Mouse (Mus musculus): ENCODE measurements around the gene Srsf5. TPM values are rescaled to one million over a fixed set of nuclear protein-coding genes. Genes with fewer than 3 reads are reported as not detected.

Gene Srsf5
- polyA plus RNA-seq, 1 experiment from 2014 or later: 479 TPM

GRCm38 (mm10) chr12:80952526-80952925 lies 7.2 kb downstream of the Srsf5 start:
- no peak for ATAC-seq (ENCODE audit: low FRiP score)
- Histone ChIP-seq H3K4me2 (no peak overlapping the region), H3K36me3 (peaks cover 84% of the 10 kb centered on the region), H3K27ac (no peak overlapping the region), H3K27me3 (no peaks in the 10 kb centered on the region), H3K9me3 (no peaks in the 10 kb centered on the region), H3K4me1 (replicated peaks) (0 out of 2 replicates have a peak, but pooled peaks cover 17% of the 10 kb centered on the region), H3K4me3 (no peak overlapping the region), H3K9ac (no peak overlapping the region)
- WGBS: 98% methylated on average over 1 of the region's 1 CpGs

- H3K9me3 ChIP-seq: no peaks in the 10 kb centered on the region
- ATAC-seq (ENCODE audit: low FRiP score): no peak
- H3K27ac ChIP-seq: no peak overlapping the region
- H3K27me3 ChIP-seq: no peaks in the 10 kb centered on the region
- no peak overlapping the region for H3K4me3 ChIP-seq
- H3K4me1 ChIP-seq (replicated peaks): 0 out of 2 replicates have a peak, but pooled peaks cover 5% of the 10 kb centered on the region
- H3K36me3 ChIP-seq: peaks cover 84% of the 10 kb centered on the region
- 90% methylated on average over 3 of the region's 3 CpGs for WGBS
- no peak overlapping the region for H3K4me2 ChIP-seq
- H3K9ac ChIP-seq: no peak overlapping the region
These were observed 10.7 kb downstream of the Srsf5 start for GRCm38 (mm10) chr12:80956039-80956438.

- WGBS: 92% methylated on average over 4 of the region's 4 CpGs
- Histone ChIP-seq H3K36me3 (peaks cover 67% of the 10 kb centered on the region), H3K27ac (no peak overlapping the region), H3K9ac (no peak overlapping the region), H3K4me2 (no peak overlapping the region), H3K9me3 (no peaks in the 10 kb centered on the region), H3K27me3 (no peaks in the 10 kb centered on the region), H3K4me3 (no peak overlapping the region), H3K4me1 (replicated peaks) (0 out of 2 replicates have a peak, but pooled peaks cover 5% of the 10 kb centered on the region)
- ATAC-seq (ENCODE audit: low FRiP score): no peak
These were observed 12.7 kb downstream of the Srsf5 start for GRCm38 (mm10) chr12:80957961-80958360.

- ATAC-seq (ENCODE audit: low FRiP score): no peak
- no peaks in the 10 kb centered on the region for H3K27me3 ChIP-seq
These were observed 17.3 kb downstream of the Srsf5 start for GRCm38 (mm10) chr12:80962566-80962965.

GRCm38 (mm10) chr12:80966059-80966838 lies 20.9 kb downstream of the Srsf5 start:
- Histone ChIP-seq H3K36me3 (no peaks in the 10 kb centered on the region), H3K9me3 (no peaks in the 10 kb centered on the region), H3K9ac (no peak overlapping the region), H3K27ac (no peak overlapping the region), H3K27me3 (no peaks in the 10 kb centered on the region), H3K4me1 (replicated peaks) (no peaks in the 10 kb centered on the region), H3K4me2 (no peak overlapping the region), H3K4me3 (no peak overlapping the region)
- WGBS: 82% methylated on average over 11 of the region's 11 CpGs
- no peak for ATAC-seq (ENCODE audit: low FRiP score)

More at GRCm38 (mm10) chr12:80962566-80962965, 17.3 kb downstream of the Srsf5 start:
- H3K4me3 ChIP-seq: no peak overlapping the region
- 85% methylated on average over 4 of the region's 4 CpGs for whole genome bisulfite sequencing
- no peaks in the 10 kb centered on the region for H3K9me3 ChIP-seq
- H3K4me2 ChIP-seq: no peak overlapping the region
- no peak overlapping the region for H3K27ac ChIP-seq
- H3K36me3 ChIP-seq: peaks cover 23% of the 10 kb centered on the region
- no peak overlapping the region for H3K9ac ChIP-seq
- H3K4me1 ChIP-seq (replicated peaks): no peaks in the 10 kb centered on the region

GRCm38 (mm10) chr12:80967918-80968317 lies 22.6 kb downstream of the Srsf5 start:
- Histone ChIP-seq H3K27ac (no peak overlapping the region), H3K9me3 (no peaks in the 10 kb centered on the region), H3K9ac (no peak overlapping the region), H3K4me2 (no peak overlapping the region), H3K4me1 (replicated peaks) (no peaks in the 10 kb centered on the region), H3K27me3 (no peaks in the 10 kb centered on the region), H3K36me3 (no peaks in the 10 kb centered on the region), H3K4me3 (no peak overlapping the region)
- 91% methylated on average over 9 of the region's 9 CpGs for WGBS
- no peak for ATAC-seq (ENCODE audit: low FRiP score)

- H3K4me1 ChIP-seq (replicated peaks): no peaks in the 10 kb centered on the region
- H3K27ac ChIP-seq: no peak within 1 kb of the TSS
- no peaks in the 10 kb centered on the region for H3K27me3 ChIP-seq
- 93% methylated on average over 5 of the region's 5 CpGs for WGBS
- no peak within 1 kb of the TSS for H3K4me3 ChIP-seq
- no peak within 1 kb of the TSS for H3K9ac ChIP-seq
- H3K4me2 ChIP-seq: no peak within 1 kb of the TSS
- no peak for ATAC-seq (ENCODE audit: low FRiP score)
- H3K36me3 ChIP-seq: no peaks in the 10 kb centered on the region
- no peaks in the 10 kb centered on the region for H3K9me3 ChIP-seq
These were observed 23.3 kb downstream of the Srsf5 start, which contains the start of gene Slc10a1 for GRCm38 (mm10) chr12:80968605-80969004. Slc10a1 (minus strand) TSS chr12:80968705.

GRCm38 (mm10) chr12:80970181-80970705 lies 24.9 kb downstream of the Srsf5 start:
- Histone ChIP-seq H3K36me3 (no peaks in the 10 kb centered on the region), H3K4me3 (no peak overlapping the region), H3K4me1 (replicated peaks) (no peaks in the 10 kb centered on the region), H3K4me2 (no peak overlapping the region), H3K9ac (no peak overlapping the region), H3K27me3 (no peaks in the 10 kb centered on the region), H3K9me3 (no peaks in the 10 kb centered on the region), H3K27ac (no peak overlapping the region)
- WGBS: 70% methylated on average over 8 of the region's 8 CpGs
- ATAC-seq (ENCODE audit: low FRiP score): no peak

GRCm38 (mm10) chr12:80971756-80972155 lies 26.5 kb downstream of the Srsf5 start:
- Histone ChIP-seq H3K4me2 (no peak overlapping the region), H3K4me3 (no peak overlapping the region), H3K9ac (no peak overlapping the region), H3K27ac (no peak overlapping the region), H3K9me3 (no peaks in the 10 kb centered on the region), H3K36me3 (no peaks in the 10 kb centered on the region), H3K27me3 (no peaks in the 10 kb centered on the region), H3K4me1 (replicated peaks) (no peaks in the 10 kb centered on the region)
- WGBS: 32% methylated on average over 3 of the region's 3 CpGs
- ATAC-seq (ENCODE audit: low FRiP score): no peak

- Histone ChIP-seq H3K4me1 (replicated peaks) (no peaks in the 10 kb centered on the region), H3K27me3 (no peaks in the 10 kb centered on the region), H3K36me3 (no peaks in the 10 kb centered on the region), H3K9ac (no peak overlapping the region), H3K4me2 (no peak overlapping the region), H3K27ac (no peak overlapping the region), H3K4me3 (no peak overlapping the region), H3K9me3 (no peaks in the 10 kb centered on the region)
- WGBS: 85% methylated on average over 11 of the region's 11 CpGs
- ATAC-seq (ENCODE audit: low FRiP score): no peak
These were observed 30.8 kb downstream of the Srsf5 start for GRCm38 (mm10) chr12:80975939-80976671.

GRCm38 (mm10) chr12:80982326-80982725 lies 37.0 kb downstream of the Srsf5 start:
- WGBS: under 1% methylated on average over 7 of the region's 7 CpGs
- Histone ChIP-seq H3K9ac (no peak overlapping the region), H3K27me3 (no peaks in the 10 kb centered on the region; the same call in 1 of the 2 replicates), H3K9me3 (no peaks in the 10 kb centered on the region), H3K4me3 (no peak overlapping the region), H3K36me3 (no peaks in the 10 kb centered on the region), H3K27ac (no peak overlapping the region), H3K4me1 (replicated peaks) (no peaks in the 10 kb centered on the region), H3K4me2 (no peak overlapping the region)
- no peak for ATAC-seq (ENCODE audit: low FRiP score)

GRCm38 (mm10) chr12:80983695-80984094 lies 38.4 kb downstream of the Srsf5 start:
- Histone ChIP-seq H3K27me3 (no peaks in the 10 kb centered on the region; the same call in 1 of the 2 replicates), H3K9me3 (no peaks in the 10 kb centered on the region), H3K4me1 (replicated peaks) (no peaks in the 10 kb centered on the region), H3K4me3 (no peak overlapping the region), H3K36me3 (no peaks in the 10 kb centered on the region), H3K4me2 (no peak overlapping the region), H3K27ac (no peak overlapping the region), H3K9ac (no peak overlapping the region)
- WGBS: 81% methylated on average over 9 of the region's 9 CpGs
- ATAC-seq (ENCODE audit: low FRiP score): no peak

Measured in hindbrain, embryonic 13.5 days (tissue).